Mouse (Mus musculus) olfactory bulb, adult 2 months (tissue): ENCODE measurements at regions not wholly inside any gene's neighbourhood (a gene's known extent, or its start where the extent isn't known, plus 50 kb on each side); places are given as distances from the start of the nearest gene placed in this dataset.

Source experiments
- CTCF ChIP-seq: fragments of 200-500 bp; IDR thresholded peaks from 2 replicates; pipeline ENCODE4 v1.5.1; 2012; ENCODE audit warnings: low read depth, mild to moderate bottlenecking, low read length, moderate library complexity; ENCODE audit not compliant: insufficient read depth
- POLR2A ChIP-seq: fragments of 200-500 bp; IDR thresholded peaks from 2 replicates; pipeline ENCODE4 v1.6.1; 2012; ENCODE audit warnings: mild to moderate bottlenecking, low read depth, low read length, moderate library complexity; ENCODE audit not compliant: insufficient read depth

- no peak for TF ChIP-seq CTCF
- TF ChIP-seq POLR2A: no peak
These were observed 80.7 kb upstream of the Pik3r1 start for GRCm38 (mm10) chr13:101848601-101849147.
